Mouse (Mus musculus) liver, embryonic 11.5 days (tissue): ENCODE measurements around the gene Gm45140. TPM values are rescaled to one million over a fixed set of nuclear protein-coding genes. Genes with fewer than 3 reads are reported as not detected.

Experiments used
- ATAC-seq: fragments of 200-750 bp; cut with Nextera tagmentation; replicated peaks from 2 replicates; pipeline ENCODE4 v1.8.0; 2017; ENCODE audit warnings: moderate number of reproducible peaks, mild to moderate bottlenecking, moderate TSS enrichment, moderate library complexity; ENCODE audit not compliant: low FRiP score
- DNase-seq: peaks from one replicate; pipeline ENCODE4 v3.0.0-alpha.2; 2017; ENCODE audit warnings: low spot score
- H3K27ac ChIP-seq: fragments of 300-500 bp; sonication (generic); 2 replicates; pipeline ENCODE4 v1.5.1; 2014; ENCODE audit warnings: mild to moderate bottlenecking, low read depth, low read length, control low read depth
- H3K27me3 ChIP-seq: fragments of 300-500 bp; sonication (generic); replicated peaks from 2 replicates; pipeline ENCODE4 v1.6.1; 2014; ENCODE audit warnings: low read length, mixed read lengths; ENCODE audit not compliant: control insufficient read depth, insufficient read depth
- H3K36me3 ChIP-seq: fragments of 300-500 bp; sonication (generic); 2 replicates; pipeline ENCODE4 v1.6.1; 2014; ENCODE audit warnings: mild to moderate bottlenecking, low read length, moderate library complexity, mixed read lengths; ENCODE audit not compliant: control insufficient read depth, insufficient read depth
- H3K4me1 ChIP-seq: fragments of 300-500 bp; sonication (generic); replicated peaks from 2 replicates; pipeline ENCODE4 v1.6.1; 2014; ENCODE audit warnings: low read length, mixed read lengths; ENCODE audit not compliant: control insufficient read depth, insufficient read depth
- H3K4me2 ChIP-seq: fragments of 300-500 bp; sonication (generic); 2 replicates; pipeline ENCODE4 v1.6.1; 2014; ENCODE audit warnings: mild to moderate bottlenecking, control low read depth, moderate library complexity
- H3K4me3 ChIP-seq: fragments of 300-500 bp; sonication (generic); 2 replicates; pipeline ENCODE4 v1.5.1; 2014; ENCODE audit warnings: low read depth, low read length, control low read depth
- H3K9ac ChIP-seq: fragments of 300-500 bp; sonication (generic); 2 replicates; pipeline ENCODE4 v1.6.1; 2014; ENCODE audit warnings: low read depth, low read length, control low read depth
- H3K9me3 ChIP-seq: fragments of 300-500 bp; sonication (generic); 2 replicates; pipeline ENCODE4 v1.6.1; 2016; ENCODE audit warnings: low read length, inconsistent platforms, mixed read lengths; ENCODE audit not compliant: control insufficient read depth
- WGBS: fragments of 180-500 bp; shearing (Covaris S2); extraction: QIAGEN DNeasy Blood & Tissue Kit; methylation state at CpG from one replicate; pipeline ENCODE4 v1.1.7; 2014; 5-methylcytosine and 5-hydroxymethylcytosine counted together
- polyA plus RNA-seq: library from polyadenylated mRNA; unstranded; fragments of >200 nt; fragmentation: Nextera tagmentation; extraction: Ambion mirVana; gene quantifications from 2 replicates; pipeline ENCODE4 v1.2.1, GENCODE M21; 2014

Gene Gm45140
- polyA plus RNA-seq, 1 experiment from 2014 or later, result 7.8 TPM

DNA sequence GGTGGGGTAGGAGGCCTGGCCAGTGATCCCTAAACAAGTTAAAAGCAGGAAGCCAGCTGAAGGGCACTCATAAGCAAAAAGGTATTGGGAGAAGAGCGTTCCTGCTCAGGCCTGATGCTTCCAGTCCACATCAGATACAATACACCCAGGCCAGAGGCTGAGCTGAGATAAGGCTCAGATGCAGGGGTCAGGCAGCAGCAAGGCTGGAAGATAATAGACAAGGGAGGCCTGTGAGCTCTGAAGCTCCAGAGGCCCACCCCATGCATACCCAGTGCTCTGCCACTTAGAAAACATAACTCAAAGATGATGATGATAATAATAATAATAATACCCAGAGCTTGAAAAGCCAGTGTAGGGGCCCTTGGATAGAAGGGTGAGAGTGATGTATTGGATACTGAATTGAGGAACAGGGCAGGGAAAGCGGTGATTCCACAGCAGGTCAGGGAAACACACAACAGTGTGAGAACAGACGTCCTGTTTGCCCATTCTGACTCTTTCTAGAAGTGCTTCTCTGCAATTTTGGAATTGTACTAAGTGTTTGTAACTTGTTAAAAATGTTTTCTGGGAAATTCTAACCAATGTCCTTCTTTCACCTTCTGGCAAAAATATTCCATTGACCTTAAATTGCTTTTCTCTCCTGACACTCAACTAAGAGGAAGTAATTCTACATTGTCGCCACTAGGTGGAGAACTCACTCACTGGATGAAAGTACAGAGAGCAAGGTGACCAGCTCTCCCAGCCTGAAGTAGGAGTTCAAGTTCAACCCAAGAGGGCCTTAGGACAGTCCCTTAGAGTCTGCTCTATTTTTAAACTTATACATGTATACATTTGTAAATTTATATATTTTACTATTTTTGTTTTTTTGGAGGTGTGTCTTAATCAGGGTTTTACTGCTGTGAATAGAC, 72.0 kb downstream of the Gm45140 start:
- 52% methylated on average over 4 of the region's 4 CpGs for WGBS
- H3K4me2 ChIP-seq, result peak overlapping the region; percentile 54

DNA sequence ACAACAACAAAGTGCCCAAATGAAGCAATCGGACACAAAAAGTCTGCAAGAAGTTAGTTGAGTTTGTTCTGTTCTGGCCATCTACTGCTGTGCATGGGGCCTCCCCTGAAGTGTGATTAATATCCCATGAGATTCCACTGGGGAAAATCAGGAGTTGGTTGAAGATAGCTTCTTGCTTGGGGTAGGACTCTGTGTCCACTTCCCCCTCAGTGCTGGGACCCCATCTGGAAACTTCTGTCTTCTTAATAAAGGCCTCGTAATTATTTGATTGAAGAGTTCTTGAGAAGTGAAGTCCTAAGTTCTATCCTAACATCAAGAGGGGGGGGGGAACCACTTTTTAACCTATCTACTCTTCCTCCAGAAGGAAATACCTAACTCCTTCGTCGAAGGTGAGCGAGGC, 73.4 kb downstream of the Gm45140 start:
- H3K9ac ChIP-seq, result 0 out of 2 replicates have a peak overlapping the region, but pooled peaks have one; percentile 1
- no peaks in the 10 kb centered on the region for H3K27me3 ChIP-seq
- no peak overlapping the region for H3K4me3 ChIP-seq
- DNase-seq, result peak; percentile 28
- peak overlapping the region; percentile 85 for H3K27ac ChIP-seq
- H3K4me1 ChIP-seq, result peaks cover 11% of the 10 kb centered on the region
- no peaks in the 10 kb centered on the region for H3K9me3 ChIP-seq
- H3K36me3 ChIP-seq, result no peaks in the 10 kb centered on the region
- 79% methylated on average over 5 of the region's 5 CpGs for WGBS
- ATAC-seq, result no peak
- H3K4me2 ChIP-seq, result no peak overlapping the region

More for the DNA sequence above, 72.0 kb downstream of the Gm45140 start:
- ATAC-seq (peak; percentile 99), DNase-seq (peak; percentile 47)
- no peaks in the 10 kb centered on the region for H3K27me3 ChIP-seq
- H3K9me3 ChIP-seq, result no peaks in the 10 kb centered on the region
- H3K4me1 ChIP-seq, result peaks cover 11% of the 10 kb centered on the region
- H3K9ac ChIP-seq, result peak overlapping the region; percentile 50
- H3K4me3 ChIP-seq, result no peak overlapping the region
- H3K36me3 ChIP-seq, result no peaks in the 10 kb centered on the region
- H3K27ac ChIP-seq, result peak overlapping the region; percentile 85

DNA sequence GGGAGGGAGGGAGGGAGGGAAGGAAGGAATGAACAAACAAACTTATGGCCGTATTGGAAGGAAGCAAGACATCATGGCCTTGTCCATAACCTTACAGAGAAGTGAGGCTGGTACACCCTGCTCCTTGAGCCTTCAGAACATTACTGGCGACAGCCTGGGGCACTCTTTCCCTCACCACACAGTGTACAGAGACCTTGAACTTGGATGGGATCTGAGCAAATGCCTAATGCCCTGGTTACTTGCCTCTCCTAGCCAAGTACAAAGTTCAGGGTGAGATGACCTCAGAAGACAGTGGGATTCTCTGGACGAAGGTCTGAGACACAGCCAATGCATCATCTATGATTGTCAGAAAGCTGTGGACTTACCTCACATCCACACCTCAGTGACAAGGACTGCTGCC, 75.7 kb downstream of the Gm45140 start:
- Histone ChIP-seq H3K4me3 (no peak overlapping the region), H3K4me2 (no peak overlapping the region), H3K9me3 (no peaks in the 10 kb centered on the region), H3K4me1 (peaks cover 11% of the 10 kb centered on the region), H3K9ac (no peak overlapping the region), H3K27me3 (no peaks in the 10 kb centered on the region), H3K36me3 (no peaks in the 10 kb centered on the region), H3K27ac (peak overlapping the region; percentile 28; the same call in 1 of the 2 replicates)
- no peak for DNase-seq
- ATAC-seq, result no peak
- whole genome bisulfite sequencing, result 64% methylated on average over 3 of the region's 3 CpGs

DNA sequence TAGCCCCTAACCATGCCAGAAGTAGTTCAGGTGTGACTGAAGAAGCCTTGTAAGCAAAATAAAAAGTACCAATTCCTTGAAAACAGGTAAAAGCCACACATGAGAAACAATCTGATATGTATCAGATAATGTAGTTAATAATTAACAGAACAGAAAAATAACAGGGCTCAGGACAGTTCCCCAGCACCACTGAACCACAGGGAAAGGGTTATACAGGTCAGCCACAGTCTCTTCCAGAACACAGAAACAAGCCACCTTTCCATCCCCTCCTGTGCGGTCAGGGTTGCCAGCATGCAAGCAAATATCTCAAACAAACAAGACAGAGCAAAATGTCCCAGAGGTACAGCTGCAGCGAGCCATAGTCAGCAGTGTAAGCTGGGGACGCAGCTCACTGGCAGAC, 76.2 kb downstream of the Gm45140 start:
- ATAC-seq (no peak), DNase-seq (no peak)
- Histone ChIP-seq H3K36me3 (no peaks in the 10 kb centered on the region), H3K9ac (no peak overlapping the region), H3K4me2 (no peak overlapping the region), H3K4me1 (peaks cover 11% of the 10 kb centered on the region), H3K4me3 (no peak overlapping the region), H3K27ac (peak overlapping the region; percentile 28; the same call in 1 of the 2 replicates), H3K27me3 (no peaks in the 10 kb centered on the region), H3K9me3 (no peaks in the 10 kb centered on the region)
- WGBS, result 68% methylated on average over 3 of the region's 3 CpGs

DNA sequence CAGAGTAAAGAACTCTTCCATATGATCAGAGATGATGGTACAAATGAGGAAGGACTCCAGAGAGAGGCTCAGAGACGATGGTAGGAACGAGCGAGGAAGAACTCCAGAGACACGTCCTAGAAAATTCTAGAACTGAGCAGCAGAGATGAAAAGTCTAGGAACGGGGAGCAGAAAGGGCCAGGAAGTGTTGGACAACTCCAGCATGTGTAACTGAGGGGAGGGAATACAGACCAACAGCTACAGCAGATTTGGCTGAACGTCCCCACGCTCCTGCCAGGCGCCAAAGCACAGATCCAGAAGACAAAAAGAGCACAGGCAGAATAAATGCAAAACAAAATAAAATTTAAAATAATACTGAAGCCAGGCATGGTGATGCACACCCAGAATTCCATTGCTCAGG, 78.7 kb downstream of the Gm45140 start:
- ATAC-seq (no peak), DNase-seq (no peak)
- H3K27ac ChIP-seq, result no peak overlapping the region

DNA sequence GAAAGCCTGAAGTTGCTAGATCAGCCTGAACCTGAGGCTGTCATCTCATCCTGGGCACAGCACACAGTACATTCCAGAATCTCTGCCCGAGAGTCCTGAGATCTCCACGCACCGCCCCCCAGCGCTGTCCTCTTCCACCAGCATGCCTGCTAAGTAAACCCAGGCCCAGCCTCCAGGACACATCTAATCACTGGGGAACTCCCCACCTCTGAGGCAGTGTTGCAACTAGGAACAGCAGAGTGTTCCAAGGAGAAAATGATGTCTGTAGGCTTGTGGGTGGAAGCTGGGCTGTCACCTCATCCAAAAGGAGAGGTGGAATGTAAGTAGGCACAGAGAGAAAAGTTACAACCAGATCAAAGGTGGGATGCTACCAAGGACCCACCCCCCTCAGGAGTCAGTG, 80.4 kb downstream of the Gm45140 start:
- ATAC-seq (no peak), DNase-seq (no peak)
- 88% methylated on average over 4 of the region's 4 CpGs for WGBS
- no peaks in the 10 kb centered on the region for H3K27me3 ChIP-seq
- no peak overlapping the region for H3K4me3 ChIP-seq
- no peak overlapping the region for H3K9ac ChIP-seq
- H3K4me2 ChIP-seq, result no peak overlapping the region
- no peaks in the 10 kb centered on the region for H3K9me3 ChIP-seq
- no peak overlapping the region for H3K27ac ChIP-seq
- H3K4me1 ChIP-seq, result peaks cover 7% of the 10 kb centered on the region
- H3K36me3 ChIP-seq, result no peaks in the 10 kb centered on the region

More for the DNA sequence above, 78.7 kb downstream of the Gm45140 start:
- H3K36me3 ChIP-seq, result no peaks in the 10 kb centered on the region
- no peak overlapping the region for H3K4me3 ChIP-seq
- H3K4me2 ChIP-seq, result no peak overlapping the region
- peaks cover 7% of the 10 kb centered on the region for H3K4me1 ChIP-seq
- no peak overlapping the region for H3K9ac ChIP-seq
- H3K9me3 ChIP-seq, result no peaks in the 10 kb centered on the region
- 90% methylated on average over 8 of the region's 8 CpGs for WGBS
- no peaks in the 10 kb centered on the region for H3K27me3 ChIP-seq

DNA sequence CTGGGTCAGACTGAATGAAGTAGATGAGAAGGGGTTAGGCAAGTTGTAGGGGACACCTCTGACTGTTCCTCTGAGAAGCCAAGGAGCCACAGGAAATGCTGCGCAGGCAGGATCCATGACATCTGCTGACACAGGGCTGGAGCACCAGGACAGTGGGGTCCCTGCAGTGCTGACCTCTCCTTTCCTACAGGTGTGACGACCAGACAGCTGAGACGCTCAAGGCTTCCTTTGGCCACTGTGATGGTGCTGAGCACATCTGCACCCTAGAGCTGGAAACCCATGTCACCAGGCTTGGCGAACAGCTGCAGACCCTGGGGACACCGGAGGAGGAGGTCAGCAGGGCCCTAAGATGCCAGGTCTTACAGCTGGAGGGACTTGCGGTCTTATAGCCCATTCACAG, 84.0 kb downstream of the Gm45140 start:
- ATAC-seq (no peak), DNase-seq (no peak)
- no peaks in the 10 kb centered on the region for H3K27me3 ChIP-seq
- peaks cover 16% of the 10 kb centered on the region for H3K4me1 ChIP-seq
- H3K27ac ChIP-seq, result no peak overlapping the region
- H3K9me3 ChIP-seq, result no peaks in the 10 kb centered on the region
- H3K4me3 ChIP-seq, result no peak overlapping the region
- no peak overlapping the region for H3K4me2 ChIP-seq
- H3K36me3 ChIP-seq, result no peaks in the 10 kb centered on the region
- WGBS, result 83% methylated on average over 6 of the region's 6 CpGs
- H3K9ac ChIP-seq, result no peak overlapping the region

DNA sequence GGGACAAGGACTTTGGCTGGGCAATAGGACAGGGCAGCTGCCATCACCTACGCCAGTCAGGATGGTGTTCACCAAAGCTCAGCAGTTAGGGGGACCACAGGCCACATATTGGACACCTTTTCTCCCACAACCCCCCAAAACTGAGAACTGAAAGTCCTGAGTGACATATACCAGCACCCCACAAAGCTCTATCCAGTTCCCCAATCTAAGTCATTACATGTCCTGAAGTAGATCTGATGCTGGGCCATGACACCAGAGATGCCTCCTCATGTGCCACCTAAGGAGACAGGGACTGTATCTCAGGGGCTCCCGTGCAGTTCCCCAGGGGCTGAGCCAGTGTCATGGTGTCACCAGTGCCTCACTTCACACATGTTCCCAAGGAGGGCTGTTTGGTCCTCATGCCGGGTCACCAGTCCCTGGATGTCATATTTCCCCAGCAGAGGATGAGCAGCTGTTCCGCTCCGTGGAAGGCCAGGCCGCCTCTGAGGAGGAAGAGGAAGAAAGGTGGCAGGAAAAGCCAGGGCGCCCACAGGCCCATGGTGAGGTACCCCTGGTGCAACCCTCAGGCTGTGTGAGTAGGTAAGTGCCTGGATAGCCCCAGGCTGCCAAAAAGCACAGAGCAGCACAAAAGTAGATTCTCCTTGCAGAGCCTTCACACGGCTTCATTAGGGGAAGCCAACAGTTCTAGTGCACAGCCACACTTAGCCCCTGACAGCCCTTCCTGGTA, 85.2 kb downstream of the Gm45140 start:
- no peaks in the 10 kb centered on the region for H3K36me3 ChIP-seq
- no peak for ATAC-seq
- H3K27ac ChIP-seq, result no peak overlapping the region
- H3K9me3 ChIP-seq, result no peaks in the 10 kb centered on the region
- H3K27me3 ChIP-seq, result no peaks in the 10 kb centered on the region
- H3K4me1 ChIP-seq, result peaks cover 18% of the 10 kb centered on the region
- no peak for DNase-seq
- H3K4me2 ChIP-seq, result no peak overlapping the region
- H3K4me3 ChIP-seq, result no peak overlapping the region
- H3K9ac ChIP-seq, result no peak overlapping the region
- 74% methylated on average over 8 of the region's 8 CpGs for WGBS
